Mouse (Mus musculus): ENCODE results near the gene Bicdl2.

GRCm38 (mm10) chr17:23661526-23661925 lies 1.2 kb downstream of the Bicdl2 start:
- TF ChIP-seq CTCF (IDR thresholded peaks at IDR 0.05; ENCODE audit: insufficient read depth, low read length) (peak; percentile 32; the same call in 1 of the 2 replicates), POLR2A (IDR thresholded peaks at IDR 0.05; ENCODE audit: borderline replicate concordance, extremely low read depth, low read depth, low read length) (no peak)

Data from lung, adult 2 months (tissue).